Mouse (Mus musculus): Measurements from ENCODE around the gene Gpr4.

- TF ChIP-seq TAL1 (IDR thresholded peaks at IDR 0.05; ENCODE audit: low read length), result no peak
- TF ChIP-seq GATA1 (IDR thresholded peaks at IDR 0.05; ENCODE audit: low read length), result no peak
Measured at GRCm38 (mm10) chr7:19231849-19232248, 19.5 kb downstream of the Gpr4 start.
